Mouse (Mus musculus): ENCODE data around the gene Pnpla2.
"Not testable (repeated sequence)": the region's sequence is repeated elsewhere in the genome, so short reads cannot be mapped to it uniquely, and the experiment has no call there.

The Pnpla2 gene

DNA sequence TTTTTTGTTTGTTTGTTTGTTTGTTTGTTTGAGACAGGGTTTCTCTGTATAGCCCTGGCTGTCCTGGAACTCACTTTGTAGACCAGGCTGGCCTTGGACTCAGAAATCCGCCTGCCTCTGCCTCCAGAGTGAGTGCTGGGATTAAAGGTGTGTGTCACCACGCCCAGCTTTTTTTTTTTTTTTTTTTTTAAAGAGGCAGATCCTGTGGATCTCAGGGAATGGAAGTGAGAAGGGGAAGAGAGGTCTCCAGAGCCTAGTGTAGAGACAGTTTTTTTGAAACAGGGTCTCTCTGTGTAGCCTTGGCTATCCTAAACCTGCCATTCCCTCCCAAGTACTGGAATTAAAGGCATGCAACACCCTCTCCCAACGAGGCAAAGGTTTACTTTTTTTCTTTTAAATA lies 8.6 kb upstream of the Pnpla2 start:
- not testable (repeated sequence) for DNase-seq (ENCODE audit: low spot score in 2 of 2)

DNA sequence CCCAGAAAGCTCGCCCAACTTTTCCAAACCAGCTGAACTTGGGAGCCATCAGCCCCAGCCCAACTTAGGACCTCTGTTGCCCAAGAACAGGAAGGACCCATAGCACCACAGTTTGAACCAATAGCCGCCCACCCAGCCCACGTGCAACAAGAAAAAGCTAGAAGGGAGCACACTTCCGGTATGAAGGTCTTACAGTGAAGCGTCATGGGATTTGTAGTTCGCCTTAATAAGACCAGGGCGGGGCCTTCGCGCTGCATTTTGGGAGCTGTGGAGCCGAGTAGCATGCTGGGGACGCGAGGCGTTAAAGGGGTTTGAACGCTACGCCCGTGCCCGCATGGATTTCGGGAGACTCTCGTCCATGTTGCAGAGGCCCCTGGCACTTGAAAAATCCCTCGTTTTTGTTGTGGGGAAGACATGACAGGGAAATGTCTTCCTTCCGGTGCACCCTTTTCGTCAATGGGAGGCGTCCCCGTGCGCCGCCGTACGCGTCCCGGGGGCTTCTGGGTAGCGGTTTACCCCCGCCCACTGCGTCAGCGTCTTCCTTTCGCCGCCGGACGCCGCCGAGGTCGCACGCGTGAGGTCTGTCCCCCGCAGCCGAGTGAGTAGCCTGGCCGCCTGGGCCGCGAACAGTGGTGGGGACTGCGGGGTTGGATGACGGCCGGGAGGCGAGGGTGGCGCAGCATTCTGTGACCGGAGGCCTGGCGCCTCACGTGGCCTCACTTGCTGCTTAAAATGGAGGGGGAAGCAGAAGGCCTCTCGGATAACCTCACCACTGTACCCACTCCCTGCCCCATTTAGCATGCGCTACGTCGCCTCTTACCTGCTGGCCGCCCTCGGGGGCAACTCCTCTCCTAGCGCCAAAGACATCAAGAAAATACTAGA lies 7.6 kb upstream of the Pnpla2 start, which contains the start of gene Rplp2:
Rplp2 (plus strand) TSS at position 261 of the 882 bp plus-strand sequence.
- DNase-seq (ENCODE audit: low spot score in 2 of 2), result peak; percentile 79 to 91

- DNase-seq (ENCODE audit: low spot score in 2 of 2), result no peak
Observed at GRCm38 (mm10) chr7:141451928-141452327, 3.1 kb upstream of the Pnpla2 start.

- no peak for DNase-seq (ENCODE audit: low spot score in 2 of 2)
Observed at GRCm38 (mm10) chr7:141453636-141454035, 1.4 kb upstream of the Pnpla2 start.

DNA sequence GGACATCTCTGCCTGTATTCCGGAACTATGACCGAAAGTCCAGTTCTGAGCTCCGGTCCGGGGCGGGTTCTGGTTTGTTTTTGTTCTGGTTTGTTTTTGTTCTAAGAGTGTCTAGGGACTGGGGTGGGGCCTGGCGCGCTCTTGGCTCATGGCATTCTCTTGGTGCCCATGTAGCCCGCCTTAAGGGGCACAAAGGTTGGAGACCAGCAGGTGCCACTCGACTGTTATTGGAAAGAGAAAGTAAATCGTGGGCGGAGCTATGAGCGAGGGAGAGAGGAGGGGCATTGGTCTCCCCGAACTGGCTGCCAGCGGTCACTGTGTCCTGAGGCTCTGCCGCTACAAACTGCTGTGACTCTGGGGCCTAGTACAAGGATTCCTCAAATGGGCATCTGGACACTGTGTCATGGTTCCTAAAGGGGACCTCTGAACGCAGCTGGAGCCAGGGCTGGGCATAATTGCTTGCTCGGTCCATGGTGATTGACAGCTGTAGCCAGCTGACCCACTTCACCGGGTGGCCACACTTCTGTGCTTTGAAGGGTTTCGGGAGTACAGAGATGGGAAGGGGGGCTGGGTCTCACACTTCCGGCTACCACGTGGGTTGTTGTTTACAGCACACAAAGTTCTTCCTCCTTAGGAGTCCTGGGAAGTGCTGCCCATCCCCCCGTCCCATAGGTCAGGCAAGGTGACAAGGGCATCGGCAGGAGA lies 764 bp downstream of the Pnpla2 start:
- DNase-seq (ENCODE audit: low spot score in 2 of 2), result no peak

DNA sequence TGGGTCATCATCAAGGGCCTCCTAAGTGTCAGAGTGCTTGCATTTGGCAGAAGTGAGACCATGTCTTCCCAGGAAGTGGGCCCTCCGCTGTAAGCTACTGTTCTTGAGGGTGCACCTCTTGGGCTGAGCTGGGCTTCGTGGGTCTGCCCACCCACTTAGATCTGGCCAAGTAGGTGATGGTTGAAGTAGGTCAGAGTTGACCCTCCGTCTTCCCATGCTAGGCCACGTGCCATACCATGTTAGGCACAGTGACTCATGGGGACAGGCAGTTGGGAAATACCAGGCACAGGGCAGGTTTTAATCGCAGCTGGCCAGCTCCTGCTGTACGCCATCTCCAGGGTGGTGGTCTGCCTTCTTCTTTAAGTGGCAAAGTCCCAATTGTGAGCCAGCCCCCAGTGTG lies 1.7 kb downstream of the Pnpla2 start:
- DNase-seq (ENCODE audit: low spot score in 2 of 2), result no peak

DNA sequence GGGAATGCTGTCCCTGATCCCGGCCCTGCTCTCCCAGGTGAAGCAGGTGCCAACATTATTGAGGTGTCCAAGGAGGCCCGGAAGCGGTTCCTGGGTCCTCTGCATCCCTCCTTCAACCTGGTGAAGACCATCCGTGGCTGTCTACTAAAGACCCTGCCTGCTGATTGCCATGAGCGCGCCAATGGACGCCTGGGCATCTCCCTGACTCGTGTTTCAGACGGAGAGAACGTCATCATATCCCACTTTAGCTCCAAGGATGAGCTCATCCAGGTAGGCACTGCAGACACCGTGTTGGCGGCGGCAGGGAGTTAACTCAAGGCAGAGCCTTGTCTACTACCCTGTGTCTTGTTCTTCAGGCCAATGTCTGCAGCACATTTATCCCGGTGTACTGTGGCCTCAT lies 2.2 kb downstream of the Pnpla2 start:
- DNase-seq (ENCODE audit: low spot score in 2 of 2), result no peak

DNA sequence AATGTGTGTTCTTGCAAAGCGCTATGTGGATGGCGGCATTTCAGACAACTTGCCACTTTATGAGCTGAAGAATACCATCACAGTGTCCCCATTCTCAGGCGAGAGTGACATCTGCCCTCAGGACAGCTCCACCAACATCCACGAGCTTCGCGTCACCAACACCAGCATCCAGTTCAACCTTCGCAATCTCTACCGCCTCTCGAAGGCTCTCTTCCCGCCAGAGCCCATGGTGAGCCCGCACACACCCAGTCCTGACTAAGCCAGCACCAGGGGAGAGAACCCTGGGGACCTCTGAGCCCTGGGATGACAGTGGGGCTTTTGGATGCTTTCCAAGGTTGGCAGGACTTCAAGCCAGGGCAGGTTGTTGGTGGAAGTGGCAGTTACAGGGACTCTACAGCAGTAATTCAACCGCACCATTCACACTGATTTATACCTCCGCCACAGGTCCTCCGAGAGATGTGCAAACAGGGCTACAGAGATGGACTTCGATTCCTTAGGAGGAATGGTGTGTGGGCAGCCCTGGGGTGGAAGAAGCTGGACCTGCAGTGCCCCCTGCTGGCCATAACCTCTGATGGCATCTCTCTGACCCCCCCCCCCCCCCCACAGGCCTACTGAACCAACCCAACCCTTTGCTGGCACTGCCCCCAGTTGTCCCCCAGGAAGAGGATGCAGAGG lies 3.1 kb downstream of the Pnpla2 start:
- DNase-seq (ENCODE audit: low spot score in 2 of 2), result no peak

DNA sequence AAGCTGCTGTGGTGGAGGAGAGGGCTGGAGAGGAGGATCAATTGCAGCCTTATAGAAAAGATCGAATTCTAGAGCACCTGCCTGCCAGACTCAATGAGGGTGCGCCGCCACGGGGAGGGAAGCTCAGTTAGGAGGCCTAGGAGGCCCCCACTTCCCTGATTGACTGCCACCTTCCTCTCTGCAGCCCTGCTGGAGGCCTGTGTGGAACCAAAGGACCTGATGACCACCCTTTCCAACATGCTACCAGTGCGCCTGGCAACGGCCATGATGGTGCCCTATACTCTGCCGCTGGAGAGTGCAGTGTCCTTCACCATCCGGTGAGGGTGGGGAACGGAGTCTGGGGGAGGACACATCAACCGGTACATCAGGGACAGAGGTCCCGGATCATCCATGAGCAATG lies 3.7 kb downstream of the Pnpla2 start:
- no peak for DNase-seq (ENCODE audit: low spot score in 2 of 2)

DNA sequence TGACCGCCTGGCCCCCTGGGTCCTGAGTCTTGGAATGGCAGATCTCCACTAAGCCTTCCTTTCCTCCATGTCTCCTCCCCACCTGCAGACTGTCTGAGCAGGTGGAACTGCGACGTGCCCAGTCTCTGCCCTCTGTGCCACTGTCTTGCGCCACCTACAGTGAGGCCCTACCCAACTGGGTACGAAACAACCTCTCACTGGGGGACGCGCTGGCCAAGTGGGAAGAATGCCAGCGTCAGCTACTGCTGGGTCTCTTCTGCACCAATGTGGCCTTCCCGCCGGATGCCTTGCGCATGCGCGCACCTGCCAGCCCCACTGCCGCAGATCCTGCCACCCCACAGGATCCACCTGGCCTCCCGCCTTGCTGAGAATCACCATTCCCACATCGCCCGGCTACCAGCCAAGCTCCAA lies 4.3 kb downstream of the Pnpla2 start:
- no peak for DNase-seq (ENCODE audit: low spot score in 2 of 2)

- DNase-seq (ENCODE audit: low spot score in 2 of 2), result no peak
Observed at GRCm38 (mm10) chr7:141460001-141460390, 5.0 kb downstream of the Pnpla2 start.

- no peak for DNase-seq (ENCODE audit: low spot score in 2 of 2)
Observed at GRCm38 (mm10) chr7:141460391-141461113, 5.6 kb downstream of the Pnpla2 start, which contains the start of gene Cracr2b. TSS of gene Cracr2b (plus strand) at chr7:141461094.

- no peak for DNase-seq (ENCODE audit: low spot score in 2 of 2)
Observed at GRCm38 (mm10) chr7:141461521-141462332, 6.7 kb downstream of the Pnpla2 start.

GRCm38 (mm10) chr7:141462333-141462821 lies 7.4 kb downstream of the Pnpla2 start:
- DNase-seq (ENCODE audit: low spot score in 2 of 2), result no peak

DNA sequence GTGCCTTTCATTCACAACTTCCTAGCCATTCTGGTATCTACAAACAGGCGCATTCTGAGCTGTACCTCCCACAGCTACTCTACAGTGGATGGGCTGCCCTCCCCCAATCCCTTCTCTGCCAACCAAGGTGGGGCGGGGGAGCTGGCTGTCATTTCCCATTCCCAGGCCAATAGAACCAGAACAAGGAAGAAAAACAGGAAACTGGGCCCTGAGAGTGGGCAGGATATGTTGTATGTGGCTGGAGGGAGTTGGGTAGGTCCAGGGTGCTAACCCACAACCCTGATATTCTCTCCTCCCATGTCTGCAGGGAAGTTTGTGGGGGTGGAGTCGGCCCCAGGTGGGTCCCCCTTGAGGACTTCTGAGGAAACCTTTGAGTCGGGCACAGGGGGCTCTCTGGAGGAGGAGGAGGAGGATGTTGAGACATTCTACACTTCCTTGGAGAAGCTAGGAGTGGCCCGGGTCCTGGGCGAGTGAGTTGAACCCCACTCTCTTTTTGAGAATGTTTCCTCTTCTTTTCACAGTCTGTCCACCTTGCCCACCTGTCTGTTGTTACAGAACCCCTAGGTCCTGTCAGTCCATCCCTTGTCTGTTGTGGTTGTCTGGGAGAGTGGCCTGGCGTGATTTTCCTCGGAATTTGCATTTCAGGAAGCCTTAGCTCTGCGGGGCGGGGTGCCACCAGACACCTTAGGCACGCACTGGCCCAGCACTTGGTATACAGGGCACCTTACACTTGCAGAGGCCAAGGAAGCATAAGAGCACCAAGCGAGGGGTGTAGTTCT lies 9.0 kb downstream of the Pnpla2 start:
- DNase-seq (ENCODE audit: low spot score in 2 of 2), result no peak

DNA sequence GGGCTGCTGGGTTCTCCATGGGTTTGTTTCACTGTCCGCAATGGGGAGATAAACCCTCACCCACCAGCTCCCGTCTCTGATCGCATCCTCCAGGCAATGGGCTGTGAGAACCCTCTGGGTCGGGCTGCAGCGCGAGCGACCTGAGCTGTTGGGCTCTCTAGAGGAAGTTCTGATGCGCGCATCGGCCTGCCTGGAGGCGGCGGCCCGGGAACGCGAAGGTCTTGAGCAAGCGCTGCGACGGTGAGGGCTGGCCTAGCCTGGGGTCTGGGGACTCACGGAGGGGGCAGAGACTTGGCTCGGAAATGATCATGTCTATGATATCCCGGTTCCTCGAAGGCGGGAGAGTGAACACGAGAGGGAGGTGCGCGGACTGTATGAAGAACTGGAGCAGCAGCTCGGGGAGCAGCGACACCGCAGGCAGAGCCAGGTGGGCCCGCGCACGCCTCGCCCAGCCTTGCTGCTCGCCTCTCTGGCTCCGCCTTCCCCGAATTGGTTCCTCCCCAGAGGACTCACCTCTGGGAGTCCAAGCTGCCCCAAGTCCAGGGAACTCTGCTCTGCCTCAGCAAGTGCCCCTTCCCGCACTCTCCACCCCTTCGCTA lies 9.7 kb downstream of the Pnpla2 start:
- DNase-seq (ENCODE audit: low spot score in 2 of 2), result no peak

DNA sequence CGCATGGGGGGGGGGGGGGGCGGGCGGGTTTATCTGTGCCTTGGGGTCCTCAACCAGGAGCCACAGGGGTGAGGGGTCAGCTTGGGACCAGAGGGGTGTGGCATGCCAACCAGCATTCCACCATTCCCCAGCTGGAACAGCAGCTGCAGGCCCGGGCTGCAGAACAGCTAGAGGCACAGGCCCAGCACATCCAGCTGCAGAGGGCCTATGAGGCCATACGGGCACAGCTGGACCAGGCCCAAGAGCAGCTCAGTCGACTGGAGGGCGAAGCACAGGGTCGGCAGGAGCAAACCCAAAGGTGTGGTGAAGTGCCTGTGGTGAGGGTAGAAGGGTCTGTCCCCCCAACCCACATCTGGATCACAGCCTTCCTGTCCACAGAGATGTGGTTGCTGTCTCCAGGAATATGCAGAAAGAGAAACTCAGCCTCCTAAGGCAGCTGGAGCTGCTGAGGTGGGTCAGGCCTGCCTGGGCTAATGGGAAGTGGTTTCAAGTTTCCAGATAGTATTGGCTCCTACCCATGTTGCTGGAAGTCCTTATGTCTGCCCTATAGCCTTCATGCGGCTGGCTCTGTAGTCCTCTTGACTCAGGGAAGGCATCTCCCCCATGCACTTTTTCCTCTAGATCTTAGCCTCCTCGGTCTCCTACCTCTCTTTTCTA lies 10.5 kb downstream of the Pnpla2 start:
- DNase-seq (ENCODE audit: low spot score in 2 of 2), result no peak

DNA sequence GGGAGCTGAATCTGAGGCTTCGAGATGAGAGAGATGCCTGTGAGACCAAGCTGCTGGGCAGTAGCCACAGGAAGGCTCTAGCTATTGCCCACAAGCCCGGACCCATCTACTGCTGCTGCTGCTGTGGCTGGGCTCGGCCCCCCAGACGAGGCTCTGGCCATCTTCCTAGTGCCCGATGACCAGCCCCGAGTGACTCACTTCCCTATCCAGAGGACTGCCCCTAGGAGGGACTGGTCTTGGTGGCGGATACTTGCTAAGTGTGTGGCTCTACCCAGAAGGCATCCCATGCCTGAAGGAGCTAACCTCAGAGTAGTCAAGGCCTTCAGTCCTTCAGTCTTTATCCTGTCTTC lies 11.0 kb downstream of the Pnpla2 start:
- no peak for DNase-seq (ENCODE audit: low spot score in 2 of 2)

DNA sequence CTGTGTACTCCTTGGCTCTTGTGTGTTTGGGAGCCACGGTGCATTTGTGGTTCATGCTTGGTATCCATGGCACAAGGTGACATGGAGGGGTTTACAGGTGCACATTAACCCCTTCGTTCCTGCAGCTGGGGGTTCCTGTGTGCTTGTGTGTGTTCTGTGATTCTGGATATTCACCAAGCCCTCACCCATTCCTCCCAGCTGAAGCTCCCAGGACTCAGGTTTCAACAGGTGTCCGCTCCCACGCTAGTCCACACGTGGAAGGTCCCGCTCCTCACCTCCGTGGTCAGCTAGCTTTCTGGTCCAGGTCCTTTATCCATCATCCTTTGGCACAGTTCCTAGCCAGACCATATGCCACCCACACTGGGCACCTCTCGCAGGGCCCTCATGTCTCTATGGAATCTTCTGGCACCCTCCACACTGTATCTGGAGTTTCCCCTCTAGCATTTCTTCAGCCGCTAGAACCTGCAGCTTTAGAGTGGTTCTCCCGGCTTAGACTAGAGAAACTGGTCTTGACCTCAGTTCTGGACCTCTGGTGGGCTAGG lies 11.7 kb downstream of the Pnpla2 start:
- DNase-seq (ENCODE audit: low spot score in 2 of 2), result no peak

Data from cerebellum, postnatal 4 days (tissue).